Mouse (Mus musculus) ovary, adult 10 weeks (tissue): ENCODE results near the gene Spata16. TPM values are rescaled to one million over a fixed set of nuclear protein-coding genes. Genes with fewer than 3 reads are reported as not detected.

ENCODE experiments used
- polyA plus RNA-seq: library from polyadenylated mRNA; stranded (reverse); fragments of 350-450 nt; fragmentation: Illumina TruSeq; extraction: RNeasy Lipid Tissue Mini Kit (QIAGEN cat#74804); gene quantifications from one replicate; pipeline ENCODE4 v1.2.3, GENCODE M21; 2014

Gene Spata16
- not detected for polyA plus RNA-seq

GRCm38 (mm10) chr3:26637402-26637801 is at the start of gene Spata16:
Gene Spata16 (plus strand): TSS chr3:26637620.

